Mouse (Mus musculus): Measurements from ENCODE around the gene Tas2r143.

DNA sequence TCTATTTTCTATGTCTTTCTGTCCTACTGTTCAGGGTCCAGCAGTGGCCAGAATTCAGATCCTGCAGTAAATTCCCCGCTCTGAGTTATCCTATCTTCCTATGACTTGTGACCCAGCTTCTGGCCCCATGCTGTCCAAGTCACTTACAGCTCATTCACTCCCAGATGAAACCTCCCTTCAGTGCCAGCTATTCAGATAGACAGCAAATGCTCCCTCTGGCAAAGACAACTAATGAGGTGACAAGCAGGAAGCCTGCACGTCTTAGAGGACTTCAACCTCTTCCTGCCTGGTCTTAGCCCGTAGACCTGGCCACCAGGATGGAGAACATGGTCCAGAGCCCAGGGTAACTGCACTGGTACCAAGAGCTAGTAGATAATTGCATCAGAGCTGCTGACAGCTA lies 37.1 kb upstream of the Tas2r143 start:
- TF ChIP-seq TAL1 (IDR thresholded peaks at IDR 0.05; ENCODE audit: low read length) (no peak), GATA1 (IDR thresholded peaks at IDR 0.05; ENCODE audit: low read length) (no peak)
